Mouse (Mus musculus) forebrain, embryonic 12.5 days (tissue): Measurements from ENCODE around the gene Pnpla2. TPM values are rescaled to one million over a fixed set of nuclear protein-coding genes. Genes with fewer than 3 reads are reported as not detected.
"Not testable (repeated sequence)": the region's sequence is repeated elsewhere in the genome, so short reads cannot be mapped to it uniquely, and the experiment has no call there.

ENCODE experiments used
- ATAC-seq: fragments of 200-750 bp; cut with Nextera tagmentation; 2 replicates; pipeline ENCODE4 v1.8.0; 2017; ENCODE audit warnings: moderate TSS enrichment; ENCODE audit not compliant: low FRiP score
- H3K27ac ChIP-seq: fragments of 300-500 bp; sonication (generic); 2 replicates; pipeline ENCODE4 v1.5.1; 2016; ENCODE audit warnings: mild to moderate bottlenecking
- H3K27me3 ChIP-seq: fragments of 300-500 bp; sonication (generic); 2 replicates; pipeline ENCODE4 v1.6.1; 2016; ENCODE audit warnings: mild to moderate bottlenecking
- H3K36me3 ChIP-seq: fragments of 300-500 bp; sonication (generic); replicated peaks from 2 replicates; pipeline ENCODE4 v1.6.1; 2016; ENCODE audit warnings: mild to moderate bottlenecking
- H3K4me1 ChIP-seq: fragments of 300-500 bp; sonication (generic); 2 replicates; pipeline ENCODE4 v1.6.1; 2016
- H3K4me2 ChIP-seq: fragments of 300-500 bp; sonication (generic); 2 replicates; pipeline ENCODE4 v1.6.1; 2016; ENCODE audit warnings: mild to moderate bottlenecking, moderate library complexity
- H3K4me3 ChIP-seq: fragments of 300-500 bp; sonication (generic); replicated peaks from 2 replicates; pipeline ENCODE4 v1.5.1; 2016; ENCODE audit warnings: mild to moderate bottlenecking
- H3K9ac ChIP-seq: fragments of 300-500 bp; sonication (generic); 2 replicates; pipeline ENCODE4 v1.6.1; 2016; ENCODE audit warnings: mild to moderate bottlenecking
- H3K9me3 ChIP-seq: fragments of 300-500 bp; sonication (generic); 2 replicates; pipeline ENCODE4 v1.6.1; 2016
- WGBS: fragments of 180-500 bp; shearing (Covaris S2); methylation state at CpG from one replicate; pipeline ENCODE4 v1.1.7; 2016; 5-methylcytosine and 5-hydroxymethylcytosine counted together
- polyA plus RNA-seq: library from polyadenylated mRNA; unstranded; fragments of >200 nt; fragmentation: Nextera tagmentation; extraction: Ambion mirVana; gene quantifications from 2 replicates; pipeline ENCODE4 v1.2.1, GENCODE M21; 2016

Gene Pnpla2
- polyA plus RNA-seq: 16.2 and 18.3 TPM in 2 replicates

- ATAC-seq: peak; percentile 83
- Histone ChIP-seq H3K27me3 (peaks cover 19% of the 10 kb centered on the region), H3K4me1 (peaks cover 21% of the 10 kb centered on the region), H3K4me2 (peak within 1 kb of the TSS; percentile 85), H3K9me3 (no peaks in the 10 kb centered on the region), H3K4me3 (peak within 1 kb of the TSS; percentile 51), H3K27ac (peak within 1 kb of the TSS; percentile 74; the same call in 1 of the 2 replicates), H3K9ac (peak within 1 kb of the TSS; percentile 73), H3K36me3 (peaks cover 36% of the 10 kb centered on the region)
- WGBS: under 1% methylated on average over 45 of the region's 45 CpGs
Measured at GRCm38 (mm10) chr7:141454967-141455551, at the start of gene Pnpla2. Pnpla2 (plus strand) TSS chr7:141455198.

DNA sequence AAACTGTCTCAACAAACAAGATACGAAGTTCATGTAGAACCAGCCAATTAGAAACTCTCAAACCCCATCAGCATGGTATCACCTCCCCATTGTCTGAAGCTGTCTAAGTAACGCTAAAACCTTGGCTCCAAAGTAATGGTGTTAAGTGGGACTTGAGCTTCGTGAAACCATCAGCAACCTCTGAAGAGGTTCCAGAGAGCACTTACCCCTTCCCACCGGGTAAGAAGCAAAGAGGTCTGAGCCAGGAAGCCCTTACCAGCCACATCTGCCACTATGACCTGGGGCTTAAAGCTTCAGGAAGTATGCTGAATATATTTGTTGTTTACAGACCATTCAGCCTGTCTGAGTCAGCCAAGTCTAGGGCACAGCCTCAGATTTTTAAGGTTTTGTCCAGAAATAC lies 49.5 kb upstream of the Pnpla2 start:
- Histone ChIP-seq H3K27ac (no peak overlapping the region), H3K4me3 (no peak overlapping the region), H3K36me3 (peaks cover 56% of the 10 kb centered on the region), H3K27me3 (no peaks in the 10 kb centered on the region), H3K4me2 (no peak overlapping the region), H3K9me3 (no peaks in the 10 kb centered on the region), H3K9ac (no peak overlapping the region), H3K4me1 (peaks cover 4% of the 10 kb centered on the region; the same call in 1 of the 2 replicates)
- WGBS: 82% methylated on average over 4 of the region's 4 CpGs
- ATAC-seq: no peak

DNA sequence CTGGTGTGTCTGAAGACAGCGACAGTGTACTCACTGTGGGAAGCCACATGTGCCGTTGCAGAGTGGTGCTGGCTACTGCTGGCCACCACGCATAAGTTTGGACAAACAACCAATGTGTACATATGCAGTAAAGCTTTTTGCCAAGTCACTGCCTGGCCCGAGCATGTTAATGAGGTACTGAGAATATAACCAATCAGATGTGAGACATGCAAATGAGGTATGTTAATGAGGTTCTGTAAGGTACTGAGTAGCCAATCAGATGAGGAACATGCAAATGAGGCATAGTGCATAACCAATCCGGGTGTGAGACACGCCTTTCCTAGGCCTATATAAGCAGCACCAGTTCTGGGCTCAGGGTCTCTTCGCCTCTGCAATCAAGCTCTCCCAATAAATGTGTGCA lies 47.3 kb upstream of the Pnpla2 start:
- not testable (repeated sequence) for ATAC-seq, H3K9ac ChIP-seq, H3K27me3 ChIP-seq, H3K4me3 ChIP-seq, H3K4me1 ChIP-seq, H3K27ac ChIP-seq, H3K9me3 ChIP-seq, H3K4me2 ChIP-seq
- 95% methylated on average over 7 of the region's 7 CpGs for WGBS
- H3K36me3 ChIP-seq: peaks cover 41% of the 10 kb centered on the region

GRCm38 (mm10) chr7:141408833-141409232 lies 46.2 kb upstream of the Pnpla2 start:
- peaks cover 32% of the 10 kb centered on the region for H3K36me3 ChIP-seq
- H3K27ac ChIP-seq: no peak overlapping the region
- peak; percentile 61; the same call in 1 of the 2 replicates for ATAC-seq
- H3K9me3 ChIP-seq: no peaks in the 10 kb centered on the region
- peak overlapping the region; percentile 36; the same call in 1 of the 2 replicates for H3K9ac ChIP-seq
- 0 out of 2 replicates have a peak overlapping the region, but pooled peaks have one; percentile 8 for H3K4me2 ChIP-seq
- H3K27me3 ChIP-seq: no peaks in the 10 kb centered on the region
- no peak overlapping the region for H3K4me3 ChIP-seq
- H3K4me1 ChIP-seq: peaks cover 12% of the 10 kb centered on the region
- 11% methylated on average over 11 of the region's 11 CpGs for WGBS

GRCm38 (mm10) chr7:141410631-141411030 lies 44.4 kb upstream of the Pnpla2 start:
- 98% methylated on average over 8 of the region's 8 CpGs for WGBS
- Histone ChIP-seq H3K4me3 (no peak overlapping the region), H3K36me3 (peaks cover 27% of the 10 kb centered on the region), H3K27me3 (no peaks in the 10 kb centered on the region), H3K4me2 (no peak overlapping the region), H3K9ac (no peak overlapping the region), H3K4me1 (peaks cover 17% of the 10 kb centered on the region), H3K9me3 (no peaks in the 10 kb centered on the region), H3K27ac (no peak overlapping the region)
- ATAC-seq: no peak

DNA sequence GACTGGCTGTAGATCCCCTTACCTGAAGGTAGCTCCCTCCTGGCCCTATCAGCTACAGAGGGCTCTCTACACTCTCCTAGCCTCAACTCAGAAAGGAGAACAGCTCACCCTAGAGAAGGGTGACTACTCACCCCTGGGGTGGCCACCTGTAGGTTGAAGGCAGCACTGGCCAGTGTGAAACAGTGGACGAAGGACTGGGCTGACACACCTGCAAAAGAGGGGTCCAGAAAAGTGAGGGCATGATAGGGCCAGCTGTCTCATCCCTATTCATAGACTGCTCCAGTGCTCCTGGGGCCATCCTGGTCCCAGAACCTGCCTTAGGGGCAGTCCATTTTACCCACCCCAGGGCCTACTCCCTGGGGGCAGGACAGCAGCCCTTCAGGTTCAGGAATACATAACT lies 43.3 kb upstream of the Pnpla2 start:
- Histone ChIP-seq H3K9ac (0 out of 2 replicates have a peak overlapping the region, but pooled peaks have one; percentile 8), H3K4me3 (no peak overlapping the region), H3K9me3 (no peaks in the 10 kb centered on the region), H3K4me1 (peaks cover 17% of the 10 kb centered on the region), H3K36me3 (peaks cover 27% of the 10 kb centered on the region), H3K4me2 (no peak overlapping the region), H3K27me3 (no peaks in the 10 kb centered on the region), H3K27ac (no peak overlapping the region)
- WGBS: 91% methylated on average over 1 of the region's 1 CpGs
- ATAC-seq: no peak

DNA sequence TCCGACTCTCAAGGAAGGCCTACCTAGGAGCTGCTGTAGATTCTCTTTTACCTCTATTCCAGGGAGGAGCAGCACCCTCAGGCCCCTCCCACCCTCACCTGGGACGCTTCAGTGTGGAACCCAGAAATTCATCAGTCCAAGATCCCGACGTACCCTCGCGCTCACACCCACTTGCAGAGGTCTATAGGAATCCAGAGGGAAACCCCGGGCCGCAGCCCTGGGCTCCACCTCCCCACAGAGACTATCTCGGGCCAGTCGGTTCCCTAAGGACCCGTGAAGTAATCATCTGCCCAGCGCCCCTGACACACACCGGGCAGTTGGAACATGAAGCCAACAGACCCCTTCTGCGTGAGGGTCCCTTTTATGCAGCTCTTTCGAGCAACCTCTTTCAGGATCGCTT lies 41.7 kb upstream of the Pnpla2 start:
- Histone ChIP-seq H3K4me2 (peak overlapping the region; percentile 93), H3K36me3 (peaks cover 19% of the 10 kb centered on the region; the same call in 1 of the 2 replicates), H3K27me3 (no peaks in the 10 kb centered on the region), H3K9ac (peak overlapping the region; percentile 87), H3K4me1 (peaks cover 17% of the 10 kb centered on the region), H3K9me3 (no peaks in the 10 kb centered on the region), H3K4me3 (peak overlapping the region; percentile 69), H3K27ac (peak overlapping the region; percentile 78)
- peak; percentile 27 for ATAC-seq
- 3% methylated on average over 16 of the region's 16 CpGs for WGBS

DNA sequence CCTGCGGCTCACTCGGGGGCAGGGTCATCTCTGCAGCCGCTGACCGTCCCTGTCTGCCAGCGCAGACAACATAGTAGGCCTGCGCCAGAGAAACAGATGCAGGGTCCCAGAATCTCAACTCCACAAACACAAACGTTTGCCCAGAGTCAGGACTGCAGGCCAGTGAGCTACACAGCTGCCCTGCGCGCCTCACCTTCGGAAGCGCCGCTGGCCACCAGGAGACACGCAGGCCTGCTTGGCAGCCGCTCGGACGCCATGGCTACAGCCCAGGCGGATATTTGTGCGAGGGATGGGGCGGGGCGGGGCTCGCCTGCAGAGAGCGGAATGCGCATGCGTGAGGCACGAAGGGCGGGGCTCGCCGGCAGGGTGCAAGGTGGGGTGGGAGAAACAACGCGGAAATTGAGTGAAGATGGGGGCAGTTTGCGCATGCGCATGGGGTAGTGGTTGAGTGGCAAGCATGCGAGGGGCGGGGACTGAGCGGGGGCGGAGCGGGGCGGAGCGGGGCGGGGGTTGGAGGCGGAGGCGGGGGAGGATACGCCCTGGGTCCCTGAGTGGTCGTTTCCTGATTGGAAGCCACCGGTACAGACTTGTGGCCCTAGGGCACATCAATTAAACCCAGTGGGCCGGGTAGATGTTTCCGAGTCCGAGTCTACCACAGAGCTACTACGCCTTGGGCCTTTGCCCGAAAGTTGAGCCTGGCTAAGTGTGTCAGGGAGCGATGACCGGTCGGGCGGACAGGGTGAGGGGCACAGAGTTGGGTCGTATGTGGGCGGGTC lies 41.0 kb upstream of the Pnpla2 start, which contains the start of gene Gatd1:
Gatd1 (minus strand) TSS at position 328 of the 776 bp plus-strand sequence.
- under 1% methylated on average over 48 of the region's 56 CpGs for WGBS
- Histone ChIP-seq H3K27me3 (no peaks in the 10 kb centered on the region), H3K4me3 (peak within 1 kb of the TSS; percentile 69), H3K4me2 (peak within 1 kb of the TSS; percentile 93), H3K9me3 (no peaks in the 10 kb centered on the region), H3K9ac (peak within 1 kb of the TSS; percentile 87), H3K36me3 (peaks cover 19% of the 10 kb centered on the region; the same call in 1 of the 2 replicates), H3K27ac (peak within 1 kb of the TSS; percentile 78), H3K4me1 (peaks cover 13% of the 10 kb centered on the region)
- ATAC-seq: peak; percentile 92

- ATAC-seq: no peak
- no peaks in the 10 kb centered on the region for H3K36me3 ChIP-seq
- H3K27me3 ChIP-seq: no peaks in the 10 kb centered on the region
- no peak overlapping the region for H3K27ac ChIP-seq
- no peak overlapping the region for H3K9ac ChIP-seq
- 76% methylated on average over 6 of the region's 6 CpGs for WGBS
- H3K4me3 ChIP-seq: no peak overlapping the region
- peaks cover 12% of the 10 kb centered on the region for H3K4me1 ChIP-seq
- H3K4me2 ChIP-seq: no peak overlapping the region
- H3K9me3 ChIP-seq: no peaks in the 10 kb centered on the region
Measured at GRCm38 (mm10) chr7:141416144-141416841, 38.7 kb upstream of the Pnpla2 start.

GRCm38 (mm10) chr7:141417731-141418681 lies 37.0 kb upstream of the Pnpla2 start:
- ATAC-seq: no peak
- Histone ChIP-seq H3K36me3 (no peaks in the 10 kb centered on the region), H3K4me2 (no peak overlapping the region), H3K4me3 (no peak overlapping the region), H3K27me3 (0 out of 2 replicates have a peak, but pooled peaks cover under 1% of the 10 kb centered on the region), H3K9me3 (no peaks in the 10 kb centered on the region), H3K9ac (no peak overlapping the region), H3K27ac (no peak overlapping the region), H3K4me1 (peaks cover 9% of the 10 kb centered on the region)
- 72% methylated on average over 8 of the region's 8 CpGs for WGBS

GRCm38 (mm10) chr7:141418970-141419369 lies 36.0 kb upstream of the Pnpla2 start:
- WGBS: 84% methylated on average over 7 of the region's 7 CpGs
- no peak for ATAC-seq

More at GRCm38 (mm10) chr7:141418970-141419369, 36.0 kb upstream of the Pnpla2 start:
- Histone ChIP-seq H3K27ac (no peak overlapping the region), H3K36me3 (no peaks in the 10 kb centered on the region), H3K4me2 (no peak overlapping the region), H3K27me3 (0 out of 2 replicates have a peak, but pooled peaks cover 4% of the 10 kb centered on the region), H3K9ac (no peak overlapping the region), H3K4me3 (no peak overlapping the region), H3K9me3 (no peaks in the 10 kb centered on the region), H3K4me1 (peaks cover 4% of the 10 kb centered on the region; the same call in 1 of the 2 replicates)
